Mouse (Mus musculus) ES-E14 (cell line): Measurements from ENCODE around the gene Dzip1.

Experiments used
- CHD2 ChIP-seq: IDR thresholded peaks from 2 replicates; pipeline ENCODE4 v1.6.1; 2014; ENCODE audit warnings: mild to moderate bottlenecking, low read depth, low read length, inconsistent platforms
- MAFK ChIP-seq: IDR thresholded peaks from 2 replicates; pipeline ENCODE4 v1.6.1; 2014; ENCODE audit warnings: mild to moderate bottlenecking, low read depth, low read length, inconsistent platforms; ENCODE audit not compliant: insufficient read depth

- TF ChIP-seq CHD2 (no peak), MAFK (no peak)
These were observed 40.2 kb upstream of the Dzip1 start for GRCm38 (mm10) chr14:118965356-118966000.
